Mouse (Mus musculus): ENCODE data around the gene Defb29. TPM values are rescaled to one million over a fixed set of nuclear protein-coding genes. Genes with fewer than 3 reads are reported as not detected.

Defb29 gene
- polyA plus RNA-seq, 1 experiment from 2014 or later, result not detected

GRCm38 (mm10) chr2:152503950-152504349 lies 35.9 kb downstream of the Defb29 start:
- no peak for DNase-seq (ENCODE audit: low spot score)

- no peak for DNase-seq (ENCODE audit: low spot score)
These were observed 39.1 kb downstream of the Defb29 start for GRCm38 (mm10) chr2:152500863-152501229.

- DNase-seq (ENCODE audit: low spot score), result no peak
These were observed 39.6 kb downstream of the Defb29 start for GRCm38 (mm10) chr2:152500204-152500862.

GRCm38 (mm10) chr2:152498020-152498419 lies 41.9 kb downstream of the Defb29 start:
- no peak for DNase-seq (ENCODE audit: low spot score)

GRCm38 (mm10) chr2:152493151-152493550 lies 46.7 kb downstream of the Defb29 start:
- no peak for DNase-seq (ENCODE audit: low spot score)

GRCm38 (mm10) chr2:152490038-152490437 lies 49.9 kb downstream of the Defb29 start, which contains the start of gene Defb22:
Defb22 (minus strand) TSS chr2:152490138.
- DNase-seq (ENCODE audit: low spot score), result no peak

Other genes with a start within 250 kb of the Defb29 start
- gene Tbc1d20, start 246.3 kb downstream of the Defb29 start, polyA plus RNA-seq (2015; fragmentation: Nextera tagmentation; extraction: Ambion mirVana), result 28.5 and 31.1 TPM in 2 replicates
- 131 and 138 TPM in 2 replicates for gene Rbck1, start 207.4 kb downstream of the Defb29 start, polyA plus RNA-seq (2015; fragmentation: Nextera tagmentation; extraction: Ambion mirVana)
- gene Trib3, start 196.1 kb downstream of the Defb29 start, polyA plus RNA-seq (2015; fragmentation: Nextera tagmentation; extraction: Ambion mirVana), result 1.4 and 1.6 TPM in 2 replicates
- not detected in 2 replicates for gene Nrsn2, start 163.5 kb downstream of the Defb29 start, polyA plus RNA-seq (2015; fragmentation: Nextera tagmentation; extraction: Ambion mirVana)
- 0.91 and 1.2 TPM in 2 replicates for gene Sox12, start 142.0 kb downstream of the Defb29 start, polyA plus RNA-seq (2015; fragmentation: Nextera tagmentation; extraction: Ambion mirVana)
- gene Zcchc3, start 125.1 kb downstream of the Defb29 start, polyA plus RNA-seq (2015; fragmentation: Nextera tagmentation; extraction: Ambion mirVana), result 7.2 and 7.4 TPM in 2 replicates
- 0.51 and 0.64 TPM in 2 replicates for gene 6820408C15Rik, start 124.5 kb downstream of the Defb29 start, polyA plus RNA-seq (2015; fragmentation: Nextera tagmentation; extraction: Ambion mirVana)
- gene Defb23, start 75.5 kb downstream of the Defb29 start, polyA plus RNA-seq (2015; fragmentation: Nextera tagmentation; extraction: Ambion mirVana), result 0.23 and 0.28 TPM in 2 replicates
- gene Defb20, start 63.0 kb downstream of the Defb29 start, polyA plus RNA-seq (2015; fragmentation: Nextera tagmentation; extraction: Ambion mirVana), result not detected in 2 replicates
- not detected in 2 replicates for gene Defb22, start 50.0 kb downstream of the Defb29 start, polyA plus RNA-seq (2015; fragmentation: Nextera tagmentation; extraction: Ambion mirVana)
- gene Defb26, start 28.4 kb downstream of the Defb29 start, polyA plus RNA-seq (2015; fragmentation: Nextera tagmentation; extraction: Ambion mirVana), result 0.24 TPM in 1 of 2 replicates, not detected in the other
- gene Defb28, start 21.8 kb downstream of the Defb29 start, polyA plus RNA-seq (2015; fragmentation: Nextera tagmentation; extraction: Ambion mirVana), result not detected in 2 replicates
- 3.0 TPM in 1 of 2 replicates, not detected in the other for gene Gm17416, start 29.2 kb upstream of the Defb29 start, polyA plus RNA-seq (2015; fragmentation: Nextera tagmentation; extraction: Ambion mirVana)
- not detected in 2 replicates for gene Defb21, start 32.6 kb upstream of the Defb29 start, polyA plus RNA-seq (2015; fragmentation: Nextera tagmentation; extraction: Ambion mirVana)
- gene Defb19, start 40.2 kb upstream of the Defb29 start, polyA plus RNA-seq (2015; fragmentation: Nextera tagmentation; extraction: Ambion mirVana), result 1.3 and 2.2 TPM in 2 replicates
- 0.53 TPM in 1 of 2 replicates, not detected in the other for gene Defb45, start 59.3 kb upstream of the Defb29 start, polyA plus RNA-seq (2015; fragmentation: Nextera tagmentation; extraction: Ambion mirVana)
- not detected in 2 replicates for gene Defb36, start 64.2 kb upstream of the Defb29 start, polyA plus RNA-seq (2015; fragmentation: Nextera tagmentation; extraction: Ambion mirVana)
- gene Defb25, start 83.0 kb upstream of the Defb29 start, polyA plus RNA-seq (2015; fragmentation: Nextera tagmentation; extraction: Ambion mirVana), result 1.6 and 2.1 TPM in 2 replicates
- 2.2 and 3.2 TPM in 2 replicates for gene Rem1, start 86.9 kb upstream of the Defb29 start, polyA plus RNA-seq (2015; fragmentation: Nextera tagmentation; extraction: Ambion mirVana)
- 196 and 200 TPM in 2 replicates for gene H13, start 129.4 kb upstream of the Defb29 start, polyA plus RNA-seq (2015; fragmentation: Nextera tagmentation; extraction: Ambion mirVana)
- 15.6 and 17.2 TPM in 2 replicates for gene Mcts2, start 146.9 kb upstream of the Defb29 start, polyA plus RNA-seq (2015; fragmentation: Nextera tagmentation; extraction: Ambion mirVana)
- 22.9 and 23.9 TPM in 2 replicates for gene Id1, start 196.2 kb upstream of the Defb29 start, polyA plus RNA-seq (2015; fragmentation: Nextera tagmentation; extraction: Ambion mirVana)
- 5.6 and 6.5 TPM in 2 replicates for gene Cox4i2, start 214.1 kb upstream of the Defb29 start, polyA plus RNA-seq (2015; fragmentation: Nextera tagmentation; extraction: Ambion mirVana)